Mouse (Mus musculus): ENCODE data around the gene Mum1. TPM values are rescaled to one million over a fixed set of nuclear protein-coding genes. Genes with fewer than 3 reads are reported as not detected.

Gene Mum1
- polyA plus RNA-seq, 1 experiment from 2014 or later, result 23.1 TPM

GRCm38 (mm10) chr10:80182547-80182946, 43.7 kb upstream of the Mum1 start:
- no peak for ATAC-seq (ENCODE audit: low FRiP score, low TSS enrichment)
- WGBS, result 89% methylated on average over 7 of the region's 7 CpGs
- H3K36me3 ChIP-seq (ENCODE audit: control insufficient read depth, insufficient read depth, low read length), result no peaks in the 10 kb centered on the region

GRCm38 (mm10) chr10:80186649-80187048, 39.6 kb upstream of the Mum1 start:
- no peak for ATAC-seq (ENCODE audit: low FRiP score, low TSS enrichment)
- 56% methylated on average over 24 of the region's 27 CpGs for WGBS
- H3K27ac ChIP-seq (replicated peaks), result no peak overlapping the region

More at GRCm38 (mm10) chr10:80182547-80182946, 43.7 kb upstream of the Mum1 start:
- Histone ChIP-seq H3K27ac (replicated peaks) (no peak overlapping the region), H3K4me1 (replicated peaks; ENCODE audit: control insufficient read depth, insufficient read depth) (no peaks in the 10 kb centered on the region; the same call in 1 of the 2 replicates), H3K4me3 (ENCODE audit: low read depth, low read length) (no peak overlapping the region), H3K27me3 (ENCODE audit: control insufficient read depth, insufficient read depth, low read length) (no peaks in the 10 kb centered on the region), H3K9me3 (ENCODE audit: control insufficient read depth, low read length) (no peaks in the 10 kb centered on the region), H3K9ac (ENCODE audit: low read length) (no peak overlapping the region), H3K4me2 (replicated peaks; ENCODE audit: low read depth) (no peak overlapping the region)
- TF ChIP-seq CTCF (IDR thresholded peaks at IDR 0.05; ENCODE audit: low read depth) (no peak), EP300 (optimal IDR thresholded peaks at IDR 0.05) (no peak)
- no peak for DNase-seq (ENCODE audit: low spot score)

GRCm38 (mm10) chr10:80187739-80188138, 38.5 kb upstream of the Mum1 start:
- Histone ChIP-seq H3K4me2 (replicated peaks; ENCODE audit: low read depth) (no peak overlapping the region), H3K27ac (replicated peaks) (no peak overlapping the region), H3K4me3 (ENCODE audit: low read depth, low read length) (no peak overlapping the region), H3K9me3 (ENCODE audit: control insufficient read depth, low read length) (no peaks in the 10 kb centered on the region), H3K36me3 (ENCODE audit: control insufficient read depth, insufficient read depth, low read length) (no peaks in the 10 kb centered on the region), H3K27me3 (ENCODE audit: control insufficient read depth, insufficient read depth, low read length) (0 out of 2 replicates have a peak, but pooled peaks cover 3% of the 10 kb centered on the region), H3K4me1 (replicated peaks; ENCODE audit: control insufficient read depth, insufficient read depth) (no peaks in the 10 kb centered on the region), H3K9ac (ENCODE audit: low read length) (no peak overlapping the region)
- ATAC-seq (ENCODE audit: low FRiP score, low TSS enrichment), result no peak
- no peak for DNase-seq (ENCODE audit: low spot score)
- TF ChIP-seq CTCF (IDR thresholded peaks at IDR 0.05; ENCODE audit: low read depth), result no peak
- no peak for TF ChIP-seq EP300 (optimal IDR thresholded peaks at IDR 0.05)
- 93% methylated on average over 10 of the region's 10 CpGs for WGBS

More at GRCm38 (mm10) chr10:80186649-80187048, 39.6 kb upstream of the Mum1 start:
- no peaks in the 10 kb centered on the region for H3K4me1 ChIP-seq (replicated peaks; ENCODE audit: control insufficient read depth, insufficient read depth)
- no peak overlapping the region for H3K4me2 ChIP-seq (replicated peaks; ENCODE audit: low read depth)
- TF ChIP-seq CTCF (IDR thresholded peaks at IDR 0.05; ENCODE audit: low read depth) (no peak), EP300 (optimal IDR thresholded peaks at IDR 0.05) (no peak)
- H3K36me3 ChIP-seq (ENCODE audit: control insufficient read depth, insufficient read depth, low read length), result no peaks in the 10 kb centered on the region
- no peak for DNase-seq (ENCODE audit: low spot score)
- H3K9ac ChIP-seq (ENCODE audit: low read length), result no peak overlapping the region
- no peak overlapping the region for H3K4me3 ChIP-seq (ENCODE audit: low read depth, low read length)
- 0 out of 2 replicates have a peak, but pooled peaks cover 3% of the 10 kb centered on the region for H3K27me3 ChIP-seq (ENCODE audit: control insufficient read depth, insufficient read depth, low read length)
- no peaks in the 10 kb centered on the region for H3K9me3 ChIP-seq (ENCODE audit: control insufficient read depth, low read length)

- Histone ChIP-seq H3K9ac (ENCODE audit: low read length) (no peak overlapping the region), H3K27me3 (ENCODE audit: control insufficient read depth, insufficient read depth, low read length) (0 out of 2 replicates have a peak, but pooled peaks cover 3% of the 10 kb centered on the region), H3K4me3 (ENCODE audit: low read depth, low read length) (no peak overlapping the region), H3K9me3 (ENCODE audit: control insufficient read depth, low read length) (no peaks in the 10 kb centered on the region), H3K27ac (replicated peaks) (no peak overlapping the region), H3K4me2 (replicated peaks; ENCODE audit: low read depth) (no peak overlapping the region), H3K36me3 (ENCODE audit: control insufficient read depth, insufficient read depth, low read length) (no peaks in the 10 kb centered on the region), H3K4me1 (replicated peaks; ENCODE audit: control insufficient read depth, insufficient read depth) (no peaks in the 10 kb centered on the region)
- no peak for TF ChIP-seq CTCF (IDR thresholded peaks at IDR 0.05; ENCODE audit: low read depth)
- no peak for TF ChIP-seq EP300 (optimal IDR thresholded peaks at IDR 0.05)
- DNase-seq (ENCODE audit: low spot score), result no peak
- 81% methylated on average over 15 of the region's 15 CpGs for WGBS
- no peak for ATAC-seq (ENCODE audit: low FRiP score, low TSS enrichment)
Measured at GRCm38 (mm10) chr10:80188453-80189024, 37.7 kb upstream of the Mum1 start.

- Histone ChIP-seq H3K4me2 (replicated peaks; ENCODE audit: low read depth) (peak overlapping the region; percentile 65), H3K4me3 (ENCODE audit: low read depth, low read length) (peak overlapping the region; percentile 40), H3K9me3 (ENCODE audit: control insufficient read depth, low read length) (no peaks in the 10 kb centered on the region), H3K27ac (replicated peaks) (no peak overlapping the region), H3K4me1 (replicated peaks; ENCODE audit: control insufficient read depth, insufficient read depth) (no peaks in the 10 kb centered on the region), H3K27me3 (ENCODE audit: control insufficient read depth, insufficient read depth, low read length) (0 out of 2 replicates have a peak, but pooled peaks cover 3% of the 10 kb centered on the region), H3K9ac (ENCODE audit: low read length) (no peak overlapping the region), H3K36me3 (ENCODE audit: control insufficient read depth, insufficient read depth, low read length) (no peaks in the 10 kb centered on the region)
- DNase-seq (ENCODE audit: low spot score) (no peak), ATAC-seq (ENCODE audit: low FRiP score, low TSS enrichment) (no peak)
- 24% methylated on average over 21 of the region's 21 CpGs for WGBS
- no peak for TF ChIP-seq CTCF (IDR thresholded peaks at IDR 0.05; ENCODE audit: low read depth)
- no peak for TF ChIP-seq EP300 (optimal IDR thresholded peaks at IDR 0.05)
Measured at GRCm38 (mm10) chr10:80189999-80190398, 36.2 kb upstream of the Mum1 start.

GRCm38 (mm10) chr10:80190491-80191051, 35.7 kb upstream of the Mum1 start:
- Histone ChIP-seq H3K36me3 (ENCODE audit: control insufficient read depth, insufficient read depth, low read length) (no peaks in the 10 kb centered on the region), H3K4me2 (replicated peaks; ENCODE audit: low read depth) (peak overlapping the region; percentile 65), H3K4me3 (ENCODE audit: low read depth, low read length) (peak overlapping the region; percentile 40), H3K27ac (replicated peaks) (no peak overlapping the region), H3K9ac (ENCODE audit: low read length) (peak overlapping the region; percentile 50; the same call in 1 of the 2 replicates), H3K4me1 (replicated peaks; ENCODE audit: control insufficient read depth, insufficient read depth) (no peaks in the 10 kb centered on the region), H3K9me3 (ENCODE audit: control insufficient read depth, low read length) (no peaks in the 10 kb centered on the region), H3K27me3 (ENCODE audit: control insufficient read depth, insufficient read depth, low read length) (0 out of 2 replicates have a peak, but pooled peaks cover 3% of the 10 kb centered on the region)
- 2% methylated on average over 45 of the region's 48 CpGs for WGBS
- no peak for TF ChIP-seq EP300 (optimal IDR thresholded peaks at IDR 0.05)
- peak; percentile 52 for DNase-seq (ENCODE audit: low spot score)
- peak; percentile 51; the same call in 1 of the 2 replicates for ATAC-seq (ENCODE audit: low FRiP score, low TSS enrichment)
